8 mouse cellular contexts compared by ENCODE assay signal in genomic region chr8:103873598-103874502, GRCm38 (mm10).
DNase-seq lines count a peak whose midpoint lies in the region; ATAC-seq lines count a peak whose summit lies in the region.

No protein-coding gene starts in this region.

- H3K36me3 ChIP-seq in neural tube, embryonic 12.5 days = no peaks in the 10 kb centered on the region
- no peaks in the 10 kb centered on the region for H3K36me3 ChIP-seq in embryonic facial prominence, embryonic 15.5 days
- H3K36me3 ChIP-seq in hindbrain, embryonic 13.5 days = no peaks in the 10 kb centered on the region
- no peaks in the 10 kb centered on the region for H3K36me3 ChIP-seq in midbrain, embryonic 15.5 days (replicated peaks)

- no peak overlapping the region for H3K4me3 ChIP-seq in neural tube, embryonic 12.5 days
- no peak overlapping the region for H3K4me3 ChIP-seq in embryonic facial prominence, embryonic 15.5 days (replicated peaks)
- no peak overlapping the region for H3K4me3 ChIP-seq in hindbrain, embryonic 13.5 days
- no peak overlapping the region for H3K4me3 ChIP-seq in midbrain, embryonic 15.5 days

- no peaks in the 10 kb centered on the region for H3K9me3 ChIP-seq in neural tube, embryonic 12.5 days
- no peaks in the 10 kb centered on the region for H3K9me3 ChIP-seq in embryonic facial prominence, embryonic 15.5 days (replicated peaks)
- H3K9me3 ChIP-seq in hindbrain, embryonic 13.5 days = no peaks in the 10 kb centered on the region
- H3K9me3 ChIP-seq in midbrain, embryonic 15.5 days = no peaks in the 10 kb centered on the region

- H3K27me3 ChIP-seq in neural tube, embryonic 12.5 days (replicated peaks) = no peaks in the 10 kb centered on the region; the same call in 1 of the 2 replicates
- 0 out of 2 replicates have a peak, but pooled peaks cover 2% of the 10 kb centered on the region for H3K27me3 ChIP-seq in embryonic facial prominence, embryonic 15.5 days
- H3K27me3 ChIP-seq in hindbrain, embryonic 13.5 days = no peaks in the 10 kb centered on the region
- H3K27me3 ChIP-seq in midbrain, embryonic 15.5 days (replicated peaks) = no peaks in the 10 kb centered on the region

- no peak overlapping the region for H3K9ac ChIP-seq in neural tube, embryonic 12.5 days
- no peak overlapping the region for H3K9ac ChIP-seq in embryonic facial prominence, embryonic 15.5 days
- no peak overlapping the region for H3K9ac ChIP-seq in hindbrain, embryonic 13.5 days
- no peak overlapping the region for H3K9ac ChIP-seq in midbrain, embryonic 15.5 days

- DNase-seq in neural tube, embryonic 10.5 days (ENCODE audit: extremely low spot score, low spot score) = no peak
- DNase-seq in left cerebral cortex, postnatal 25 days (ENCODE audit: low spot score in 2 of 2) = no peak
- DNase-seq in gastrocnemius, postnatal 25 days = no peak
- no peak for DNase-seq in frontal cortex, adult 2 months (ENCODE audit: extremely low spot score in 1 of 2, low spot score in 1 of 2)

- ATAC-seq in neural tube, embryonic 12.5 days (ENCODE audit: low FRiP score, low read depth) = peak; percentile 37; the same call in 1 of the 2 replicates
- peak; percentile 50; the same call in 1 of the 2 replicates for ATAC-seq in embryonic facial prominence, embryonic 15.5 days (ENCODE audit: insufficient number of reproducible peaks, low FRiP score, low TSS enrichment, low read depth)
- ATAC-seq in hindbrain, embryonic 13.5 days (ENCODE audit: low FRiP score) = peak; percentile 78
- peak; percentile 81 for ATAC-seq in midbrain, embryonic 15.5 days (replicated peaks)

- intact Hi-C loops in left cerebral cortex, postnatal 25 days (cut with DNase I) = no loop called here

- H3K27ac ChIP-seq in neural tube, embryonic 12.5 days = no peak overlapping the region
- no peak overlapping the region; the same call in 1 of the 2 replicates for H3K27ac ChIP-seq in embryonic facial prominence, embryonic 15.5 days (replicated peaks)
- H3K27ac ChIP-seq in hindbrain, embryonic 13.5 days = peak overlapping the region; percentile 23
- no peak overlapping the region for H3K27ac ChIP-seq in midbrain, embryonic 15.5 days

- 0 out of 2 replicates have a peak, but pooled peaks cover 8% of the 10 kb centered on the region for H3K4me1 ChIP-seq in neural tube, embryonic 12.5 days
- peaks cover 9% of the 10 kb centered on the region for H3K4me1 ChIP-seq in embryonic facial prominence, embryonic 15.5 days
- H3K4me1 ChIP-seq in hindbrain, embryonic 13.5 days (replicated peaks) = peaks cover 15% of the 10 kb centered on the region
- H3K4me1 ChIP-seq in midbrain, embryonic 15.5 days = peaks cover 14% of the 10 kb centered on the region

- H3K4me2 ChIP-seq in neural tube, embryonic 12.5 days (replicated peaks) = no peak overlapping the region
- H3K4me2 ChIP-seq in embryonic facial prominence, embryonic 15.5 days (replicated peaks) = no peak overlapping the region
- H3K4me2 ChIP-seq in hindbrain, embryonic 13.5 days = no peak overlapping the region
- no peak overlapping the region for H3K4me2 ChIP-seq in midbrain, embryonic 15.5 days

- WGBS in neural tube, embryonic 12.5 days = 35% methylated on average over 7 of the region's 7 CpGs
- WGBS in embryonic facial prominence, embryonic 15.5 days = 26% methylated on average over 7 of the region's 7 CpGs
- WGBS in hindbrain, embryonic 13.5 days = 23% methylated on average over 7 of the region's 7 CpGs
- 26% methylated on average over 7 of the region's 7 CpGs for WGBS in midbrain, embryonic 15.5 days
